Mouse (Mus musculus) brain, embryonic 14.5 days (tissue): ENCODE results near the gene Baz2b.

Experiments used
- CTCF ChIP-seq: fragments of 200-500 bp; IDR thresholded peaks from 2 replicates; pipeline ENCODE4 v1.5.1; 2012; ENCODE audit warnings: inconsistent platforms, mild to moderate bottlenecking, moderate library complexity, borderline replicate concordance; ENCODE audit not compliant: insufficient read depth, insufficient read length; ENCODE audit errors: extremely low read depth
- POLR2A ChIP-seq: fragments of 200-500 bp; IDR thresholded peaks from 2 replicates; pipeline ENCODE4 v1.6.1; 2012; ENCODE audit warnings: mild to moderate bottlenecking, inconsistent platforms, borderline replicate concordance; ENCODE audit not compliant: poor library complexity, insufficient read depth, insufficient read length, severe bottlenecking; ENCODE audit errors: extremely low read depth

DNA sequence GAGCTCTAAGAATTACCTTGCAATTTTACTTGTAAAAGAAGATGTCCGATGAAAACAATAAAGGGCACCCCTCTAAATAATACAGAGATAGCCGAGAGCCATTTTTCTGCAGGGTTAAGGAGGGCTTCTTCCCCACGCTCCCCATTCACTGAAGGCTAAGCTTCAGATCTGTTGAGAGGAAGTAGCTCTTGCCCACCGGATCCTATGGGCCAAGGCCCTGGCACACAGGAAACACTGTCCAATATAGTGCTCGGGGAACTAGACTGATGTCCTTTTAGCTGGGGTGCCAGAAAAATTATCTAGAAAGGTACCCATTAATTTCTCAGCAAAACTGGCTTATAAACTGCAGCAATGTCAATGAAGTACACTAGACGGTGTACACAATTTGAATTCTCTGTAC lies 233.9 kb downstream of the Baz2b start:
- TF ChIP-seq CTCF: no peak
- no peak for TF ChIP-seq POLR2A
